Mouse (Mus musculus) small intestine, adult 2 months (tissue): ENCODE data around the gene Pkm.

Experiments used
- CTCF ChIP-seq: fragments of 200-500 bp; IDR thresholded peaks from 2 replicates; pipeline ENCODE4 v1.5.1; 2012; ENCODE audit warnings: low read depth, mild to moderate bottlenecking, control low read depth, inconsistent platforms, low read length, moderate library complexity, mixed read lengths; ENCODE audit not compliant: insufficient replicate concordance, insufficient read length; ENCODE audit errors: extremely low read depth
- POLR2A ChIP-seq: fragments of 200-500 bp; IDR thresholded peaks from 2 replicates; pipeline ENCODE4 v1.6.1; 2012; ENCODE audit warnings: low read depth, mild to moderate bottlenecking, control low read depth, inconsistent platforms, low read length, moderate library complexity

DNA sequence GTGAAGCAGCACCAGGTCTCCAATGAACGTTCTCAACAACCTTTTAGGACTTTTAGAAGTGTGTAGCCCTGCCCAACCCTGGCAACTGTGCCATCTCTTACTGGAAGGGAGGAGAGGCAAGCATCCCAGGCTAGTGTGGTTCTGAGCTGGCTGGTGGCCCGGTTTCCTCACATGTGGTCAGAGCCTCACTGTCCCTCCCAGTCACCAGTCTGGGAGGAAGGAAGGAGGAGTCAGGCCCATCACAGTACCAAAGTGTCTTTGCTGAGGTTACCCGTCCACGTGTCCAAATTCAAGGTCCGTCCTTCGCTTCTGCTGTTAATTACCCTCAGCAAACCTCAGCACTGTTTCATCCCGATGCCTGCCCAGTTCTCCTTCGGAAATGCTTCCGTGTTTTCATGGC is 36.0 kb downstream of the Pkm start:
- TF ChIP-seq CTCF = no peak
- no peak for TF ChIP-seq POLR2A
